Mouse (Mus musculus) myocyte (in vitro differentiated cells): ENCODE measurements around the gene Tmc8. TPM values are rescaled to one million over a fixed set of nuclear protein-coding genes. Genes with fewer than 3 reads are reported as not detected.
A peak's percentile ranks its signal among the peaks of the same experiment; 100 is the strongest.

ENCODE experiments used
- H3K27me3 ChIP-seq: one replicate; pipeline ENCODE4 v1.6.1; 2011; ENCODE audit not compliant: control insufficient read depth, insufficient read depth, insufficient read length
- H3K36me3 ChIP-seq: one replicate; pipeline ENCODE4 v1.6.1; 2011; ENCODE audit not compliant: control insufficient read depth, insufficient read depth
- H3K4me2 ChIP-seq: one replicate; pipeline ENCODE4 v1.6.1; 2011; ENCODE audit warnings: low read depth, control low read depth
- H3K4me3 ChIP-seq: one replicate; pipeline ENCODE4 v1.5.1; 2011; ENCODE audit warnings: mild to moderate bottlenecking, control low read depth, moderate library complexity
- H3K79me2 ChIP-seq: one replicate; pipeline ENCODE4 v1.6.1; 2011; ENCODE audit not compliant: control insufficient read depth, insufficient read depth
- H3ac ChIP-seq: one replicate; pipeline ENCODE4 v1.6.1; 2011; ENCODE audit not compliant: control insufficient read depth, insufficient read length
- CEBPB ChIP-seq: IDR thresholded peaks from 2 replicates; pipeline ENCODE4 v1.6.1; 2011; ENCODE audit warnings: mild to moderate bottlenecking, moderate library complexity; ENCODE audit not compliant: poor library complexity, insufficient read depth, severe bottlenecking
- E2F4 ChIP-seq: IDR thresholded peaks from one replicate; pipeline ENCODE4 v1.6.1; 2011; ENCODE audit warnings: mild to moderate bottlenecking, control low read depth, moderate library complexity; ENCODE audit not compliant: insufficient read depth
- MAX ChIP-seq: IDR thresholded peaks from one replicate; pipeline ENCODE4 v1.6.1; 2011; ENCODE audit warnings: low read depth, mild to moderate bottlenecking, control low read depth
- MYOD1 ChIP-seq, 3 experiments: IDR thresholded peaks; one replicate each; pipeline ENCODE4 v1.6.1; 2011; ENCODE audit warnings: control low read depth in 2 of 3, low read depth in 2 of 3, mild to moderate bottlenecking in 2 of 3, moderate library complexity in 1 of 3; ENCODE audit not compliant: insufficient read length in 2 of 3, control insufficient read depth in 1 of 3
- MYOG ChIP-seq, 3 experiments: IDR thresholded peaks; one replicate each; pipeline ENCODE4 v1.6.1; 2011; ENCODE audit warnings: control low read depth in 2 of 3, low read depth in 2 of 3, mild to moderate bottlenecking in 2 of 3; ENCODE audit not compliant: insufficient read length in 2 of 3, control insufficient read depth in 1 of 3, insufficient read depth in 1 of 3
- POLR2A ChIP-seq: IDR thresholded peaks from one replicate; pipeline ENCODE4 v1.6.1; 2011; ENCODE audit warnings: low read depth, mild to moderate bottlenecking, control low read depth, moderate library complexity; ENCODE audit not compliant: insufficient read length
- POLR2AphosphoS2 ChIP-seq: IDR thresholded peaks from one replicate; pipeline ENCODE4 v1.6.1; 2011; ENCODE audit warnings: low read depth, control low read depth; ENCODE audit not compliant: insufficient read length
- REST ChIP-seq: IDR thresholded peaks from one replicate; pipeline ENCODE4 v1.6.1; 2011; ENCODE audit warnings: mild to moderate bottlenecking, control low read depth, moderate library complexity; ENCODE audit not compliant: insufficient read depth, insufficient read length
- SRF ChIP-seq: IDR thresholded peaks from one replicate; pipeline ENCODE4 v1.6.1; 2011; ENCODE audit warnings: low read depth; ENCODE audit not compliant: control insufficient read depth, insufficient read length
- TCF12 ChIP-seq: IDR thresholded peaks from one replicate; pipeline ENCODE4 v1.6.1; 2011; ENCODE audit warnings: mild to moderate bottlenecking, control low read depth; ENCODE audit not compliant: poor library complexity, insufficient read depth, severe bottlenecking
- TCF3 ChIP-seq: IDR thresholded peaks from one replicate; pipeline ENCODE4 v1.6.1; 2011; ENCODE audit warnings: low read depth, control low read depth; ENCODE audit not compliant: insufficient read length
- USF1 ChIP-seq: IDR thresholded peaks from one replicate; pipeline ENCODE4 v1.6.1; 2011; ENCODE audit warnings: low read depth, mild to moderate bottlenecking, control low read depth, moderate library complexity
- polyA plus RNA-seq: library from polyadenylated mRNA; unstranded; fragments of >200 nt; fragmentation: generic; extraction: Trizol; gene quantifications from one replicate; pipeline ENCODE4 v1.2.1, GENCODE M21; 2012; ENCODE audit warnings: missing spikeins

The Tmc8 gene
- polyA plus RNA-seq, 1 experiment: 0.19 TPM

DNA sequence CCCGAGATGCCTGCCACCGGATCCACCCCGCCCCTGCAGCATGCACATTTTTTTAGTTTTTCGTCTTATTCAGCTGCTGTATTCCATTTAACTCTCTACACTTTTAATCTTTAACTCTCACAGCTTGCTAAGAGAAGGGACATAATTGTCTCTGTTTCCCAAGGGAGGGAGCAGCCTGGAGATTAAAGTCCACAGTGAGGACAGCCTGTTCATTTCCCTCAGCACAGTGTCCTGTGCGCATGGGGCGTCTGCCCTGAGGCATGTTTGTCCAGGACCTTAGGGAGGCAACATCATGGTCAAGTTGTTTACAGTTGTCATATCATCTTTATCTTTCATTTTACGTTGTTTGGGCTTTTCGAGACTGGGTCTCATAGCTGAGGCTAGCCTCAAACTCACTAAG, 52.2 kb downstream of the Tmc8 start:
- H3K36me3 ChIP-seq: no peaks in the 10 kb centered on the region

DNA sequence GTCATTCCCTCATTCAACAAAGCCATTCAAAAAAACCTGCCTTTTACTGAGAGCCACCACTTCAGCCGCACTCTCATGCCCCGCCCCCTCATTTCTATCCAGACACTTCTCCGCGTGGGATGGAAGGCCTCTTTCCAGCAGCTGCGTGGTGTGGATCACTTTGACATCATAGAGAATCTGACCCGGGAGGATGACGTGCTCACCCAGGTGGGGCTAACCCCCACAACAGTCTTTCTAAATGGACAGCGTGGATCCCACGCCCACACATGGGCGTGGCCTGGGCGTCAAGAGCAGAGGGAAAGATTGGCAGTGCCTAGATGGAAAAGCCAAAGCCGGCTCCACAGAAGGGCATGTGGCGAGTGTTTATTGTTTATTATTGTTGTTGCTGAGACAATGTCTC, 54.4 kb downstream of the Tmc8 start:
- no peaks in the 10 kb centered on the region for H3K27me3 ChIP-seq
- H3K79me2 ChIP-seq: no peaks in the 10 kb centered on the region
- H3K4me2 ChIP-seq: no peak overlapping the region
- H3ac ChIP-seq: no peak overlapping the region
- TF ChIP-seq MYOG (IDR thresholded peaks at IDR 0.05; ENCODE audit: control insufficient read depth in 1 of 3, insufficient read depth in 1 of 3, insufficient read length in 2 of 3, low read depth in 2 of 3): no peak
- TF ChIP-seq USF1: no peak
- TF ChIP-seq CEBPB: no peak
- no peak for TF ChIP-seq MYOD1 (IDR thresholded peaks at IDR 0.05; ENCODE audit: control insufficient read depth in 1 of 3, insufficient read length in 2 of 3, low read depth in 2 of 3)
- TF ChIP-seq POLR2A: no peak
- no peaks in the 10 kb centered on the region for H3K36me3 ChIP-seq
- H3K4me3 ChIP-seq: no peak overlapping the region

More for the DNA sequence above, 52.2 kb downstream of the Tmc8 start:
- Histone ChIP-seq H3K4me2 (no peak overlapping the region), H3ac (no peak overlapping the region), H3K79me2 (no peaks in the 10 kb centered on the region), H3K27me3 (no peaks in the 10 kb centered on the region), H3K4me3 (no peak overlapping the region)
- TF ChIP-seq E2F4 (no peak), MYOG (IDR thresholded peaks at IDR 0.05; ENCODE audit: control insufficient read depth in 1 of 3, insufficient read depth in 1 of 3, insufficient read length in 2 of 3, low read depth in 2 of 3) (no peak), POLR2A (no peak), TCF12 (no peak), CEBPB (no peak), MAX (no peak), SRF (no peak), POLR2AphosphoS2 (no peak), REST (no peak), MYOD1 (IDR thresholded peaks at IDR 0.05; ENCODE audit: control insufficient read depth in 1 of 3, insufficient read length in 2 of 3, low read depth in 2 of 3) (no peak), USF1 (no peak), TCF3 (no peak)

DNA sequence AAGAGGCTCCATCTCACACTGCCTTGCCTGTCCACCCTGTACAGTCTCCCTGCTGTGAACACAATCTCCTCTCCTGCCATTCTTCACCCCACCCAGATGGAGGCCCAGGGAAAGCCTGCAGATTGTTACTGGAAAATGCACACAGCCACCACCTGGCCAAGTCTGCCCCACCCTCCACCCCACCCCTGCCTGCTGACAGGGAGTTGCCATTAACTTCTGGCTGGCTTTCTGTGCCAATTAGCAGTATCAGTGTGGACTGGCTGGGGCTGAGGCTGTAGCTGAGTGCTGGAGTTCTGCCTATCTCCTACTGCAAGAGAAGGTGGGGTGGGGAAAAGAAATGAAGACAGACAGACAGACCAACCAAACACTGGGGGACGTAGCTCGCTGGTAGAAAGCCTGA, 56.7 kb downstream of the Tmc8 start:
- Histone ChIP-seq H3K36me3 (no peaks in the 10 kb centered on the region), H3K27me3 (no peaks in the 10 kb centered on the region), H3K79me2 (no peaks in the 10 kb centered on the region), H3K4me3 (no peak overlapping the region), H3ac (no peak overlapping the region), H3K4me2 (no peak overlapping the region)
- TF ChIP-seq MYOG (IDR thresholded peaks at IDR 0.05; ENCODE audit: control insufficient read depth in 1 of 3, insufficient read depth in 1 of 3, insufficient read length in 2 of 3, low read depth in 2 of 3) (peak in 1 of 3 experiments; percentile 21), MYOD1 (IDR thresholded peaks at IDR 0.05; ENCODE audit: control insufficient read depth in 1 of 3, insufficient read length in 2 of 3, low read depth in 2 of 3) (peak in 1 of 3 experiments; percentile 50), TCF12 (no peak)

DNA sequence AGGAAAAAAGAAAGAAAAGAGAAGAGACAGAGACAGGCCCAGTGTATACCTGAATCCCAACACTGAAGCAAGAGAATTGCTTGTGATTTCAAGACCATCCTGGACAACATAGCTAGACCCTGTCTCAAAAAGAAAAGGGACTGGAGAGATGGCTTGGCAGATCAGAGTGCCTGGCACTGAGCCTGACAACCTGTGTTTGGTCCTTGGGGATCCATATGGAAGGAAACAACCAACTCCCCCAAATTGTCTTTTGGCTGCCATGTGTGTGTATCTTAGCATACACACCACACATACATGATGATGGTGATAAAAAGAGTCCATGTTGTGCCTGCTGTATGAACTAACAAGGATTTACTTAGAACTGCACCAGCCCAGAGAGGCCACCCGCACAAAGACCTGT, 57.1 kb downstream of the Tmc8 start:
- Histone ChIP-seq H3ac (no peak overlapping the region), H3K4me2 (no peak overlapping the region), H3K79me2 (no peaks in the 10 kb centered on the region), H3K36me3 (no peaks in the 10 kb centered on the region), H3K4me3 (no peak overlapping the region), H3K27me3 (no peaks in the 10 kb centered on the region)
- TF ChIP-seq MYOG (IDR thresholded peaks at IDR 0.05; ENCODE audit: control insufficient read depth in 1 of 3, insufficient read depth in 1 of 3, insufficient read length in 2 of 3, low read depth in 2 of 3) (no peak), USF1 (no peak), MAX (no peak), TCF12 (no peak), TCF3 (no peak), MYOD1 (IDR thresholded peaks at IDR 0.05; ENCODE audit: control insufficient read depth in 1 of 3, insufficient read length in 2 of 3, low read depth in 2 of 3) (no peak), POLR2A (no peak), POLR2AphosphoS2 (no peak), SRF (no peak), CEBPB (no peak), E2F4 (no peak), REST (no peak)

DNA sequence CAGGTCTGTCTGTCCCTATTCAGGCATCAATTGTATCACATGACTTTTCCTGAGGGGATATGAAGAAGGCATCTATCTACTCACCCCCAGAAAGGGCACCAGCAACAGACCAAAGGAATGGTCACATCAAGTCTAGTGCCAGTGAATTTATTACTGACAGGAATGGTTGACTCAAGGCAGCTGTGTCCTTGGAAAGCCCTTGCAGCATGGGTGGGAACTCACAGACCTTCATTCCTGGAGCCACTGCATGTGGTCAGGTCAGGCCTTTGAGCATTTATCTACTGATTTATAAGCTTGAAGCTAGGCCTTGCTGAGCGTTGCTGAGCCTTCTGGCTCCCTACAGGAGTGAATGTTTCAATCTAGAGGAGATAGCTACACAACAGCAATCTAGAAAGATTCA, 59.0 kb downstream of the Tmc8 start:
- Histone ChIP-seq H3ac (no peak overlapping the region), H3K4me3 (no peak overlapping the region), H3K4me2 (no peak overlapping the region), H3K79me2 (no peaks in the 10 kb centered on the region), H3K36me3 (no peaks in the 10 kb centered on the region), H3K27me3 (no peaks in the 10 kb centered on the region)
- TF ChIP-seq MYOG (IDR thresholded peaks at IDR 0.05; ENCODE audit: control insufficient read depth in 1 of 3, insufficient read depth in 1 of 3, insufficient read length in 2 of 3, low read depth in 2 of 3) (peak in 2 of 3 experiments; percentile 24 to 35), MYOD1 (IDR thresholded peaks at IDR 0.05; ENCODE audit: control insufficient read depth in 1 of 3, insufficient read length in 2 of 3, low read depth in 2 of 3) (peak in 1 of 3 experiments; percentile 51), CEBPB (no peak)

Other genes starting within 250 kb of the Tmc8 start
- 7.4 TPM for gene Tnrc6c, start 127.8 kb upstream of the Tmc8 start, polyA plus RNA-seq
- gene Tmc6, start 122 bp downstream of the Tmc8 start, polyA plus RNA-seq: 51.9 TPM
- not detected for gene 6030468B19Rik, start 15.6 kb downstream of the Tmc8 start, polyA plus RNA-seq
- 0.35 TPM for gene Gm20708, start 27.6 kb downstream of the Tmc8 start, polyA plus RNA-seq
- 109 TPM for gene Syngr2, start 27.6 kb downstream of the Tmc8 start, polyA plus RNA-seq
- 6.1 TPM for gene Afmid, start 43.8 kb downstream of the Tmc8 start, polyA plus RNA-seq
- gene Tk1, start 44.0 kb downstream of the Tmc8 start, polyA plus RNA-seq: 52.8 TPM
- gene Birc5, start 67.2 kb downstream of the Tmc8 start, polyA plus RNA-seq: 60.7 TPM
- gene Tmem235, start 78.7 kb downstream of the Tmc8 start, polyA plus RNA-seq: not detected
- 2.5 TPM for gene Tha1, start 91.4 kb downstream of the Tmc8 start, polyA plus RNA-seq
- gene Socs3, start 188.0 kb downstream of the Tmc8 start, polyA plus RNA-seq: 27.3 TPM
- gene Pgs1, start 204.2 kb downstream of the Tmc8 start, polyA plus RNA-seq: 61.6 TPM